Mouse (Mus musculus) kidney, adult 2 months (tissue): ENCODE results near the gene C2cd5. TPM values are rescaled to one million over a fixed set of nuclear protein-coding genes. Genes with fewer than 3 reads are reported as not detected.

Experiments used
- DNase-seq: peaks from one replicate; pipeline ENCODE4 v3.0.0; 2021
- H3K27ac ChIP-seq: fragments of 200-500 bp; 2 replicates; pipeline ENCODE4 v1.5.1; 2012; ENCODE audit warnings: low read depth, low read length, control low read depth, inconsistent platforms; ENCODE audit not compliant: insufficient read depth
- H3K27me3 ChIP-seq: fragments of 200-500 bp; replicated peaks from 2 replicates; pipeline ENCODE4 v1.6.1; 2012; ENCODE audit warnings: mild to moderate bottlenecking, moderate library complexity, low read length, inconsistent platforms; ENCODE audit not compliant: control insufficient read depth, insufficient read depth
- H3K36me3 ChIP-seq: fragments of 200-500 bp; 2 replicates; pipeline ENCODE4 v1.6.1; 2012; ENCODE audit warnings: mild to moderate bottlenecking, moderate library complexity, low read length, inconsistent platforms; ENCODE audit not compliant: control insufficient read depth, insufficient read depth
- H3K4me1 ChIP-seq: fragments of 200-500 bp; 2 replicates; pipeline ENCODE4 v1.6.1; 2011; ENCODE audit warnings: low read length; ENCODE audit not compliant: control insufficient read depth, insufficient read depth
- H3K4me3 ChIP-seq: fragments of 200-500 bp; 2 replicates; pipeline ENCODE4 v1.5.1; 2011; ENCODE audit warnings: mild to moderate bottlenecking, low read depth, low read length, control low read depth; ENCODE audit not compliant: insufficient read depth
- CTCF ChIP-seq: fragments of 200-500 bp; conservative IDR thresholded peaks from 2 replicates; pipeline ENCODE4 v1.5.1; 2011; ENCODE audit warnings: low read depth, mild to moderate bottlenecking, control low read depth, low read length, moderate library complexity, mixed read lengths; ENCODE audit not compliant: insufficient read depth, insufficient read length
- POLR2A ChIP-seq: fragments of 200-500 bp; IDR thresholded peaks from one replicate; pipeline ENCODE4 v1.6.1; 2011; ENCODE audit warnings: low read depth, low read length, control low read depth
- WGBS: fragments of 180-500 bp; shearing (Covaris S2); methylation state at CpG from one replicate; pipeline ENCODE4 v1.1.7; 2018; 5-methylcytosine and 5-hydroxymethylcytosine counted together
- polyA plus RNA-seq: library from polyadenylated mRNA; depleted of rRNA; stranded (reverse); fragments of >200 nt; gene quantifications from 2 replicates; pipeline ENCODE4 v1.2.3, GENCODE M21; 2012

Gene C2cd5
- polyA plus RNA-seq, 1 experiment = 14.1 TPM

- H3K4me3 ChIP-seq = no peak overlapping the region
- H3K36me3 ChIP-seq = no peaks in the 10 kb centered on the region
- 68% methylated on average over 6 of the region's 6 CpGs for WGBS
- H3K27me3 ChIP-seq = no peaks in the 10 kb centered on the region
- H3K27ac ChIP-seq = no peak overlapping the region
- no peak for TF ChIP-seq CTCF
- no peak for TF ChIP-seq POLR2A
- no peak for DNase-seq
- no peaks in the 10 kb centered on the region for H3K4me1 ChIP-seq
Observed at GRCm38 (mm10) chr6:143116779-143117178, 16.8 kb upstream of the C2cd5 start.

GRCm38 (mm10) chr6:143115505-143115904 is 15.6 kb upstream of the C2cd5 start:
- TF ChIP-seq CTCF (no peak), POLR2A (no peak)
- H3K27ac ChIP-seq = no peak overlapping the region
- no peak for DNase-seq
- WGBS = 80% methylated on average over 5 of the region's 5 CpGs
- no peak overlapping the region for H3K4me3 ChIP-seq
- H3K36me3 ChIP-seq = no peaks in the 10 kb centered on the region
- H3K27me3 ChIP-seq = no peaks in the 10 kb centered on the region
- no peaks in the 10 kb centered on the region for H3K4me1 ChIP-seq

GRCm38 (mm10) chr6:143115011-143115445 is 15.1 kb upstream of the C2cd5 start:
- no peak for TF ChIP-seq POLR2A
- no peak for TF ChIP-seq CTCF
- H3K27ac ChIP-seq = peak overlapping the region; percentile 26; the same call in 1 of the 2 replicates
- DNase-seq = peak; percentile 59

GRCm38 (mm10) chr6:143114556-143114955 is 14.6 kb upstream of the C2cd5 start:
- Histone ChIP-seq H3K4me1 (no peaks in the 10 kb centered on the region), H3K27ac (peak overlapping the region; percentile 26; the same call in 1 of the 2 replicates), H3K27me3 (no peaks in the 10 kb centered on the region), H3K4me3 (no peak overlapping the region), H3K36me3 (no peaks in the 10 kb centered on the region)
- 13% methylated on average over 2 of the region's 2 CpGs for WGBS
- peak; percentile 49 for TF ChIP-seq CTCF
- TF ChIP-seq POLR2A = no peak
- DNase-seq = peak; percentile 72

More at GRCm38 (mm10) chr6:143115011-143115445, 15.1 kb upstream of the C2cd5 start:
- WGBS = 32% methylated on average over 9 of the region's 9 CpGs
- H3K36me3 ChIP-seq = no peaks in the 10 kb centered on the region
- H3K4me3 ChIP-seq = no peak overlapping the region
- H3K27me3 ChIP-seq = no peaks in the 10 kb centered on the region
- no peaks in the 10 kb centered on the region for H3K4me1 ChIP-seq

GRCm38 (mm10) chr6:143110371-143110770 is 10.4 kb upstream of the C2cd5 start:
- Histone ChIP-seq H3K4me3 (no peak overlapping the region), H3K27me3 (no peaks in the 10 kb centered on the region), H3K4me1 (no peaks in the 10 kb centered on the region), H3K27ac (no peak overlapping the region), H3K36me3 (no peaks in the 10 kb centered on the region)
- WGBS = 63% methylated on average over 7 of the region's 7 CpGs
- TF ChIP-seq POLR2A (no peak), CTCF (no peak; the same call in 1 of the 2 replicates)
- DNase-seq = no peak

- H3K4me3 ChIP-seq = no peak overlapping the region
- H3K4me1 ChIP-seq = no peaks in the 10 kb centered on the region
- no peak for TF ChIP-seq CTCF
- TF ChIP-seq POLR2A = no peak
- 70% methylated on average over 16 of the region's 16 CpGs for WGBS
- no peaks in the 10 kb centered on the region for H3K27me3 ChIP-seq
- peak overlapping the region; percentile 59; the same call in 1 of the 2 replicates for H3K27ac ChIP-seq
- H3K36me3 ChIP-seq = no peaks in the 10 kb centered on the region
- DNase-seq = no peak
Observed at GRCm38 (mm10) chr6:143109622-143110218, 9.8 kb upstream of the C2cd5 start.

GRCm38 (mm10) chr6:143108031-143108430 is 8.1 kb upstream of the C2cd5 start:
- H3K36me3 ChIP-seq = no peaks in the 10 kb centered on the region
- TF ChIP-seq CTCF (no peak), POLR2A (no peak)
- no peaks in the 10 kb centered on the region for H3K27me3 ChIP-seq
- no peak overlapping the region for H3K4me3 ChIP-seq
- no peak overlapping the region for H3K27ac ChIP-seq
- no peak for DNase-seq
- H3K4me1 ChIP-seq = no peaks in the 10 kb centered on the region
- 80% methylated on average over 13 of the region's 13 CpGs for WGBS

GRCm38 (mm10) chr6:143107611-143108010 is 7.7 kb upstream of the C2cd5 start:
- 94% methylated on average over 4 of the region's 4 CpGs for WGBS
- H3K4me1 ChIP-seq = no peaks in the 10 kb centered on the region
- no peak for DNase-seq
- H3K27me3 ChIP-seq = no peaks in the 10 kb centered on the region
- H3K27ac ChIP-seq = no peak overlapping the region
- no peaks in the 10 kb centered on the region for H3K36me3 ChIP-seq
- H3K4me3 ChIP-seq = no peak overlapping the region
- no peak for TF ChIP-seq CTCF
- no peak for TF ChIP-seq POLR2A
